Mouse (Mus musculus) testis, adult 10 weeks (tissue): Measurements from ENCODE around the gene Ms4a6b. TPM values are rescaled to one million over a fixed set of nuclear protein-coding genes. Genes with fewer than 3 reads are reported as not detected.

ENCODE experiments used
- polyA plus RNA-seq: library from polyadenylated mRNA; stranded (reverse); fragments of 350-450 nt; fragmentation: Illumina TruSeq; extraction: RNeasy Lipid Tissue Mini Kit (QIAGEN cat#74804); gene quantifications from one replicate; pipeline ENCODE4 v1.2.3, GENCODE M21; 2014; ENCODE audit warnings: low read depth, low replicate concordance

The Ms4a6b gene
- polyA plus RNA-seq, result 3.4 TPM

GRCm38 (mm10) chr19:11516246-11516645 is at the start of gene Ms4a6b:
TSS of gene Ms4a6b (plus strand) at chr19:11516512.

GRCm38 (mm10) chr19:11469215-11469614 is 47.1 kb upstream of the Ms4a6b start, which contains the start of gene Ms4a6c:
TSS of gene Ms4a6c (plus strand) at chr19:11469366.

GRCm38 (mm10) chr19:11485746-11486145 is 30.6 kb upstream of the Ms4a6b start, which contains the start of gene Gm8369:
TSS of gene Gm8369 (plus strand) at chr19:11485938.

GRCm38 (mm10) chr19:11536593-11536992 is 20.3 kb downstream of the Ms4a6b start, which contains the start of gene Ms4a4d:
TSS of gene Ms4a4d (plus strand) at chr19:11536801.

Other genes with a start within 250 kb of the Ms4a6b start
- gene Ms4a5, start 232.6 kb upstream of the Ms4a6b start, polyA plus RNA-seq, result 1,388 TPM
- 959 TPM for gene Ms4a14, start 202.1 kb upstream of the Ms4a6b start, polyA plus RNA-seq
- gene Ms4a7, start 180.4 kb upstream of the Ms4a6b start, polyA plus RNA-seq, result 2.5 TPM
- gene Ms4a4a, start 141.0 kb upstream of the Ms4a6b start, polyA plus RNA-seq, result 1.9 TPM
- gene Ms4a4c, start 111.7 kb upstream of the Ms4a6b start, polyA plus RNA-seq, result 0.39 TPM
- gene Ms4a4b, start 73.0 kb upstream of the Ms4a6b start, polyA plus RNA-seq, result 4.5 TPM
- 4.7 TPM for gene Ms4a6c, start 47.1 kb upstream of the Ms4a6b start, polyA plus RNA-seq
- gene Gm8369, start 30.6 kb upstream of the Ms4a6b start, polyA plus RNA-seq, result 6.6 TPM
- 6.2 TPM for gene Ms4a4d, start 20.3 kb downstream of the Ms4a6b start, polyA plus RNA-seq
- 1.1 TPM for gene Ms4a6d, start 88.3 kb downstream of the Ms4a6b start, polyA plus RNA-seq
- gene Ms4a2, start 107.2 kb downstream of the Ms4a6b start, polyA plus RNA-seq, result not detected
- not detected for gene Ms4a3, start 124.3 kb downstream of the Ms4a6b start, polyA plus RNA-seq
- not detected for gene Oosp2, start 144.0 kb downstream of the Ms4a6b start, polyA plus RNA-seq
- gene Oosp1, start 174.6 kb downstream of the Ms4a6b start, polyA plus RNA-seq, result not detected
- not detected for gene Oosp3, start 180.5 kb downstream of the Ms4a6b start, polyA plus RNA-seq
- gene Gif, start 231.0 kb downstream of the Ms4a6b start, polyA plus RNA-seq, result 0.62 TPM